Mouse (Mus musculus) liver, postnatal 0 days (tissue): ENCODE measurements around the gene Dglucy. TPM values are rescaled to one million over a fixed set of nuclear protein-coding genes. Genes with fewer than 3 reads are reported as not detected.

Source experiments
- ATAC-seq: fragments of 200-750 bp; cut with Nextera tagmentation; 2 replicates; pipeline ENCODE4 v1.8.0; 2017; ENCODE audit warnings: mild to moderate bottlenecking, moderate library complexity
- DNase-seq: peaks from one replicate; pipeline ENCODE4 v3.0.0-alpha.2; 2016
- H3K27ac ChIP-seq: fragments of 300-500 bp; sonication (generic); 2 replicates; pipeline ENCODE4 v1.5.1; 2014; ENCODE audit warnings: antibody characterized with exemption, moderate library complexity, mild to moderate bottlenecking, low read depth
- H3K27me3 ChIP-seq: fragments of 300-500 bp; sonication (generic); 2 replicates; pipeline ENCODE4 v1.6.1; 2014; ENCODE audit warnings: low read length, control low read depth, mixed read lengths; ENCODE audit not compliant: insufficient read depth
- H3K36me3 ChIP-seq: fragments of 300-500 bp; sonication (generic); replicated peaks from 2 replicates; pipeline ENCODE4 v1.6.1; 2014; ENCODE audit warnings: mild to moderate bottlenecking, control low read depth, low read length, moderate library complexity, mixed read lengths; ENCODE audit not compliant: insufficient read depth
- H3K4me1 ChIP-seq: fragments of 300-500 bp; sonication (generic); 2 replicates; pipeline ENCODE4 v1.6.1; 2014; ENCODE audit warnings: antibody characterized with exemption, mild to moderate bottlenecking, control low read depth; ENCODE audit not compliant: insufficient read depth
- H3K4me2 ChIP-seq: fragments of 300-500 bp; sonication (generic); 2 replicates; pipeline ENCODE4 v1.6.1; 2014; ENCODE audit warnings: low read depth, mild to moderate bottlenecking, low read length, moderate library complexity, mixed read lengths
- H3K4me3 ChIP-seq: fragments of 300-500 bp; sonication (generic); 2 replicates; pipeline ENCODE4 v1.5.1; 2014; ENCODE audit warnings: low read depth, low read length
- H3K9ac ChIP-seq: fragments of 300-500 bp; sonication (generic); replicated peaks from 2 replicates; pipeline ENCODE4 v1.6.1; 2014; ENCODE audit warnings: mild to moderate bottlenecking, moderate library complexity
- H3K9me3 ChIP-seq: fragments of 300-500 bp; sonication (generic); 2 replicates; pipeline ENCODE4 v1.6.1; 2016; ENCODE audit warnings: mild to moderate bottlenecking, control low read depth, low read length, mixed read lengths
- CTCF ChIP-seq: sonication (generic); IDR thresholded peaks from 2 replicates; pipeline ENCODE4 v1.5.1; 2016; ENCODE audit warnings: antibody characterized with exemption, low read depth
- EP300 ChIP-seq: IDR thresholded peaks from 2 replicates; pipeline ENCODE4 v1.6.1; 2016; ENCODE audit warnings: antibody characterized with exemption, low read depth, mild to moderate bottlenecking
- WGBS: fragments of 180-500 bp; shearing (Covaris S2); extraction: QIAGEN DNeasy Blood & Tissue Kit; methylation state at CpG from one replicate; pipeline ENCODE4 v1.1.7; 2014; ENCODE audit not compliant: insufficient replicate concordance; 5-methylcytosine and 5-hydroxymethylcytosine counted together
- polyA plus RNA-seq: library from polyadenylated mRNA; unstranded; fragments of >200 nt; fragmentation: Nextera tagmentation; extraction: Ambion mirVana; gene quantifications from 2 replicates; pipeline ENCODE4 v1.2.1, GENCODE M21; 2015

Gene Dglucy
- polyA plus RNA-seq, 1 experiment from 2014 or later = 1.9 TPM

GRCm38 (mm10) chr12:100808609-100809280, 29.9 kb downstream of the Dglucy start:
- no peak overlapping the region for H3K27ac ChIP-seq
- H3K27me3 ChIP-seq = no peaks in the 10 kb centered on the region
- no peak overlapping the region for H3K9ac ChIP-seq
- no peaks in the 10 kb centered on the region for H3K4me1 ChIP-seq
- no peak overlapping the region for H3K4me3 ChIP-seq
- WGBS = 66% methylated on average over 13 of the region's 13 CpGs
- H3K36me3 ChIP-seq = no peaks in the 10 kb centered on the region
- DNase-seq = no peak
- no peak for ATAC-seq
- H3K4me2 ChIP-seq = no peak overlapping the region
- H3K9me3 ChIP-seq = no peaks in the 10 kb centered on the region
- TF ChIP-seq CTCF (no peak), EP300 (no peak)

- no peaks in the 10 kb centered on the region for H3K27me3 ChIP-seq
- DNase-seq = no peak
- no peak overlapping the region for H3K4me3 ChIP-seq
- no peak for ATAC-seq
- H3K4me1 ChIP-seq = no peaks in the 10 kb centered on the region
- H3K27ac ChIP-seq = no peak overlapping the region
- H3K9ac ChIP-seq = no peak overlapping the region
- no peaks in the 10 kb centered on the region for H3K9me3 ChIP-seq
- no peaks in the 10 kb centered on the region for H3K36me3 ChIP-seq
- no peak overlapping the region for H3K4me2 ChIP-seq
- WGBS = 85% methylated on average over 11 of the region's 11 CpGs
- TF ChIP-seq EP300 (no peak), CTCF (no peak)
Measured at GRCm38 (mm10) chr12:100810542-100810941, 31.7 kb downstream of the Dglucy start.

- WGBS = 80% methylated on average over 2 of the region's 2 CpGs
- no peak overlapping the region for H3K4me3 ChIP-seq
- H3K9me3 ChIP-seq = no peaks in the 10 kb centered on the region
- H3K27me3 ChIP-seq = no peaks in the 10 kb centered on the region
- H3K4me1 ChIP-seq = no peaks in the 10 kb centered on the region
- no peaks in the 10 kb centered on the region for H3K36me3 ChIP-seq
- ATAC-seq (no peak), DNase-seq (no peak)
- H3K27ac ChIP-seq = no peak overlapping the region
- H3K9ac ChIP-seq = no peak overlapping the region
- TF ChIP-seq EP300 (no peak), CTCF (no peak)
- no peak overlapping the region for H3K4me2 ChIP-seq
Measured at GRCm38 (mm10) chr12:100813901-100814300, 35.0 kb downstream of the Dglucy start.

- ATAC-seq = no peak
- H3K27me3 ChIP-seq = no peaks in the 10 kb centered on the region
- H3K36me3 ChIP-seq = no peaks in the 10 kb centered on the region
- TF ChIP-seq CTCF (no peak), EP300 (no peak)
- no peaks in the 10 kb centered on the region for H3K4me1 ChIP-seq
- no peak overlapping the region for H3K27ac ChIP-seq
- no peak for DNase-seq
- H3K9me3 ChIP-seq = no peaks in the 10 kb centered on the region
- no peak overlapping the region for H3K4me3 ChIP-seq
- no peak overlapping the region for H3K4me2 ChIP-seq
- H3K9ac ChIP-seq = no peak overlapping the region
- WGBS = 74% methylated on average over 3 of the region's 3 CpGs
Measured at GRCm38 (mm10) chr12:100814671-100815070, 35.8 kb downstream of the Dglucy start.

GRCm38 (mm10) chr12:100816906-100817305, 38.0 kb downstream of the Dglucy start:
- no peak overlapping the region for H3K4me2 ChIP-seq
- DNase-seq (no peak), ATAC-seq (no peak)
- TF ChIP-seq EP300 (no peak), CTCF (no peak)
- no peaks in the 10 kb centered on the region for H3K9me3 ChIP-seq
- H3K4me1 ChIP-seq = no peaks in the 10 kb centered on the region
- H3K9ac ChIP-seq = no peak overlapping the region
- H3K27ac ChIP-seq = no peak overlapping the region
- no peak overlapping the region for H3K4me3 ChIP-seq
- no peaks in the 10 kb centered on the region for H3K27me3 ChIP-seq
- H3K36me3 ChIP-seq = no peaks in the 10 kb centered on the region
- WGBS = 81% methylated on average over 5 of the region's 5 CpGs

- Histone ChIP-seq H3K4me2 (no peak overlapping the region), H3K27ac (no peak overlapping the region), H3K27me3 (no peaks in the 10 kb centered on the region), H3K9ac (no peak overlapping the region), H3K4me1 (no peaks in the 10 kb centered on the region), H3K4me3 (no peak overlapping the region), H3K36me3 (no peaks in the 10 kb centered on the region), H3K9me3 (no peaks in the 10 kb centered on the region)
- DNase-seq (peak; percentile 9), ATAC-seq (no peak)
- TF ChIP-seq EP300 = no peak
- no peak for TF ChIP-seq CTCF
Measured at GRCm38 (mm10) chr12:100819965-100820364, 41.1 kb downstream of the Dglucy start.

- no peak for TF ChIP-seq EP300
- TF ChIP-seq CTCF = no peak
- Histone ChIP-seq H3K27me3 (no peaks in the 10 kb centered on the region), H3K36me3 (no peaks in the 10 kb centered on the region), H3K4me1 (no peaks in the 10 kb centered on the region), H3K9me3 (no peaks in the 10 kb centered on the region), H3K4me2 (no peak overlapping the region), H3K4me3 (no peak overlapping the region), H3K9ac (no peak overlapping the region), H3K27ac (no peak overlapping the region)
- WGBS = 80% methylated on average over 2 of the region's 2 CpGs
- no peak for DNase-seq
- ATAC-seq = no peak
Measured at GRCm38 (mm10) chr12:100831021-100831420, 52.2 kb downstream of the Dglucy start.
